Mouse (Mus musculus) lung, postnatal 4 days (tissue): ENCODE measurements at regions not wholly inside any gene's neighbourhood (a gene's known extent, or its start where the extent isn't known, plus 50 kb on each side); places are given as distances from the start of the nearest gene placed in this dataset.

Source experiments
- DNase-seq, 2 experiments: peaks; one replicate each; pipeline ENCODE4 v3.0.0; 2021

DNA sequence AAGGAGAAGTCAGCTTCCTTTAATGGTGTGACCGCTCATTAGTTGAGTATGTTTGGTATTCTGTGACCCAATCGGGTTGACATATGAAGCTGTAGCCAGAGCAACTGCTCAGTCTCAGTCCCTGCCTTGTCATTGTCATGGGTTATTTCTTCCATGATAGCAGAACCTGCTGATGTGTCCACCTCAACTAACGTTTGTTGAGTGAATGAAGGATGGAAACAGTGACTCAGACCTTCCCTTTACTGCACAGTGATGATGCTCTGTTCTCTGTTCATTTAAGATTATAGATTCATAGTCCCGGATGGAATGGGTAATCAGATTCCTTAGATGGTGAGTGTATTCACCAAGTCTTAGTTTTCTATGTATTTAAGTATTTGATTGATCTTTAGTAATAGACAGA, 493.3 kb upstream of the Adamts16 start:
- DNase-seq = no peak

DNA sequence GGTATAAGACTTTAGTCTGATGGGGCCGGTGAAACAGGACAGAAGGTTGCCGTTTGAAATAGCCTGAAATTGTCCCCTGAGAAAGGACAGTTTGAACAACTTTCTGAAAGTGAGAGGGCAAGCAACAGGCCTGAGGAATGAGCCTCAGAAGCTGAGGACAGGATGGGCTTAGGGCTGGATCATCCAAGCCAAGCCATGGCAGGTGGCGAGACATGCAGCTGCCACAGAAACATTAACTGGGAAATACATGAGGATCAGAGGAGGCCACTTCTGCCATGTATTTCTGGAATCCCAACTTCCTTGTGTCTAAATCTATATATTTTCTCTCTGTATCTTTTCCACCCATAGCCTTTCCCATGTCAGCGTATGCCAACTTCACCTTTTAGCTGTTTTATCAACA, 491.5 kb upstream of the Adamts16 start:
- DNase-seq = no peak

DNA sequence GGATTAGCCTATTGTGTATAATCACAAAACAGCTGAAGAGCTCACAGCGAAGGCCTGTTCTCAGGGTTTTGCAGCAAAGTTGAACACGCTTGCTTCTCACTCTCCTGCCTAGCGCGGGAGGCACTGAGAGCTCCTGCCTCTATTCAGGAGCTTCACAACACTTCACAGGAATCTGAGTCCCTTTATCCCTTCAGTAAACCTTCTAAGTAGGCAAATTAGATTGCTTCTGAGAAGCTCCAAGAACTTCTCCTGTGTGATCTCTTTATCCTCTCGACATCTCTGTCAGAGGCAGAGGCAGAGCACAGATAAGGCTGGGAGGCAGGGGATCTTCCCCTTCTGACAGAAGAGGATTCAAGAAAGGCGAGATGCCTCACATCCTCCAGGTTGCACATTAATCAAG, 488.7 kb upstream of the Adamts16 start:
- DNase-seq = no peak

DNA sequence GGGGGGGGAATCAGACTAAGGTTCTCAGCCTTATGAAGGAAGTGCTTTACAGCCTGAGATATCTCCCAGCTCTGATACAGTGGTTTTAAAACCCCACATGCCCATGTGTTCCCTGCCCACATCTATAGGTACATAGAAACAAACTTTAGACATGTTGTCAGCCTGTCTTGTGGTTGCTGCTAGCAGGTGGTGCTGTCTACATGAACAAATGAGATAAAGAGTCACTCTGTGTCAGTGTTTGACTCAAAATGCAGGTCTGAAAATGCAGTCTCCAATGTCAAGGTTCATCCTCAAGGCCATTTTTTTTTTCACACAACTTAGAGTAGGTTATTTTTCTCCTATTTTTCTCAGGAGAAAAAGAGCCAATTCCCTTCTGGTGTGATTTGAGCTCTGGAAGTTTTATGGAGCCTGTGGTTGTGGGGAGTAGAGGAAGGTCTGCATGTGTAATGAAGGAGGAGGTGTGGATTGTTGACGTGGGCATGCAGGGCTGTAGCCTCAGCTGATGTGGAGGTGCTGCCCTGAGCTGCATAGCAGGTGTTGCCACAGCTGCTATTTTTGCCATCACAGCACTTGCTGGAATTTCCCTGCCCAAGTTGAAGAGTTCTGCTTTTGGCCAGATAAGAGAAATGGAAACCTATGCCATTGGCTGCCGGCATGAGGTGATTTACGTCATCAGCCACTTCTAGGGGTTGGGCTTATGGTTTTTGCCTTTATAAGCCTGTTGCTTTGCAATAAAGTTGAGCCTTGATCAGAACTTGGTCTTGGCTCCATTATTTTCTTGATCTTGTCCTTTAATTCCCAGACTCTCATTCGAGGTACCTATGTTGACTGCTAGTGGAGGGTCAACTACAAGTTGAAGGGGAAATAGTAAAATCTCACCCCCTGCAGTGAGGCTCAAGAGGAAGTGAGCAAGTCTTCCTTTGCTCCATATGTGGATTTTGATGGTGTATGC, 486.5 kb upstream of the Adamts16 start:
- no peak for DNase-seq

DNA sequence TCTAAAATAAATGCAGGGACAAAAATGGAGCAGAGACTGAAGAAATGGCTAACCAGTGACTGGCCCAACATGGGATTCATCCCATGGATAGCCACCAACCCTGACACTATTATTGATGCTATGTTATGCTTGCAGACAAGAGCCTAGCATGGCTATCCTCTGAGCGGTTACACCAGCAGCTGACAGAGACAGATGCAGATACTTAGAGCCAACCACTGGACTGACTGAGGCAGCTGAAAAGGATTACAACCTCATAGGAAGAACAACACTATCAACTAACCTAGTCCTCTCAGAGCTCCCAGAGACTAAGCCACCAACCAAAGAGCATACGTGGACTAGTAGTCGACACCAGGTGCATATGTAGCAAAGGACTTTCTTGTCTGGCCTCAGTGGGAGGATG, 478.9 kb upstream of the Adamts16 start:
- DNase-seq = no peak

DNA sequence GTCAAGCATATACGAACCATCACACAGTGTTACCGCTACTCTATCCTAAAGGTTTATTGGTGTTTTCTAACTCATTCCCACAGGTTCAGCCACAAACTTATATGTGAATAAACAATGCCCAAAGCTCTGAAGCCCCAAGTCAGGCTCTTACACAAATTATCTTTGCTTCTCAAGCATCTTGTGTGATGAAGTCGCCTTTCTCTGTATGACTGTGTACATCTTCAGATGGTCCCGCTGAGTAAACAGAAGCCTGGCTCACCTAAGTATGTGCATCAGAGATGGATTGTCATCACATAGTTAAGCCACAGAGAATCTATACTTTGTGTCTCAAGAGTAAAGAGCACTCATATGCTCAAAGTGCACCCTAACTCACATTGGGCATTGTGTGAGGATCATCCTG, 462.3 kb upstream of the Adamts16 start:
- no peak for DNase-seq

DNA sequence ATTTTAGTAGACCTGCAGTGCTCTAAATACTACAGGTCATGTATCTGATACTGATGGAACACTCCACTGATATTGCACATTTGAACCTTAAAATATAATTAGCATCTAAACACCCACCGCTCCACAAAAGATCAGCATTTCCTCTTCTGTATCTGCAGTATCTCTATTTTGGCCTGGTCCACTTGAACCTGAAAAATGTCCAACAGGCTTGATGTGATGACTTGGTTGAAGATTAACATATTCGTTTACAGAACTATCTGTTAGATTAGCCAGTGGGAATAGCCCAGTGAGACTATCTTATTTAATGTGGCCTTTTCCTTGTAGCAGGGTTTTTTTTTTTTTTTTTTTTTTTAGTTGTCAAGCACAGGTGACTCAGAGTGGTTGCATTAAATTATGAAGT, 434.4 kb upstream of the Adamts16 start:
- no peak for DNase-seq

DNA sequence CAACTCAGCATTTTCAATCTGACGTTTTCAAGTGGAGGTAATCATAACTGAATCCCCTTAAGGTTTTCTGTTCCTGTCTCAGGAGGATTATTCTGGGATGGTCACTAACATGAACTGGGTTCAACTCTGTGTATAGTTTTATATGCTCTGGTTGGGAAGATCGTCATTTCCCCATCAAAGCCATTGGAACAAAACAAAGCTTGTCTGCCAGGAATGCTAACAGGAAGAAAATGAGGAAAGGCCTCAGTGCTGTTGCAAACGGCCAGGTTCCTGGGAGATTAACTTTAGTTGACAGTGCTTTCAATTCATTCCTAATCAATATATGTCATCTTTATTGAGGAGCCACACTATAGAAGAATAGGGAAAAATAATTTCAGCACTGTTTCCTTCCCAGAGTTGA, 432.5 kb upstream of the Adamts16 start:
- no peak for DNase-seq

DNA sequence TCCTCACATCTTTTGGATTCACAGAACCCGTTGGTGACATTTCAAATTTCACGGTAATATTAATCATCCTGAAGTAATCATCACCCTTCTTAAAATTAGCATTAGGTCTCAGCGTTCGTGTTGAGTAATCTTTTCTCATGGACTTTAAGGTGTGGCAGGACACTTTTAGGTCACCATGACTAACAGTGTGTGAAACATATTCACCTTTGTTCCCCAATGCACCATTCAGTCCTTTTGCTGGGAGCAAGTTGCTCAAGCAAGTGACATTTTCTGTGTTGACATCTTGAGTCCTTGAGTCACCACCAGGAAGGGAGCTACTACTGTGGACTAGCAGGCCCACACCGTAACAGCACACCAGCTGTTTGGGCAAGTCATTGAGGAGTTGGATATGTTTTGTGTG, 431.9 kb upstream of the Adamts16 start:
- no peak for DNase-seq

DNA sequence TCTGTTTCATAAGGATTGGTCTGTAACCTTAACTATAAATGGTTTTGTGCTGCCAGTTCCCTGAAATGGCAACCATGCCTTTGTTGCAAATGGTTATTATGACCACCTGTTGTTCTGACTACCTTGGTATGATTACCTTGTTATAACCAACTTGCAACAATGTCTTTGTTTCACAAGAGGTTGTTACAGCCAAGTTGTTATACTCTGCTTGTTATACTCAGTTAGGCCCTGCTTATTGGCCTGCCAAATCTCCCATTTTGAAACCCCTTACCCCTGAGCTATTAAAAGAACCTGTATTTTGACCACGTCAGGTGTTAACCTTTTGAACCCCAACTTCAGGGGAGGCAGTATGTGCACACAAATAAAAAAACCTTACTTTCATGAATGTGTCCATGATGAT, 431.5 kb upstream of the Adamts16 start:
- no peak for DNase-seq

DNA sequence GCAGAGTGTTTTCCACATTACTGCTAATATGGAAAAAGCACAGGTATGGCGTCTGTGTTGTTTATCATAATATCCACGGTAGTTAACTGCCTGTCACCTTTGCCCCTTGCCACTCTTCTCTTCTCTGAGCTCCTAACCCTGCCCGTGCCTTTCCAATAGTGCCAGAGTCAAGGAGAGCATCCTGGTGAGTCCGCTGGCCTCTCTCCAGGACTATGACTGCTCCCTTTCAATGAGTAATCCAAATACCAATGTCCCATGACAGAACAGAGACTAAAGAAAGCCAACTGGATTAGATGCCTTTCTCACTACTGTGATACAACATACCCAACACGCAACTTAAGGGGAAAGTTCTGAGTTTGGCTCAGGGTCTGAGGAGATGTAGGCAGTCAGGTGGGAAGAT, 430.8 kb upstream of the Adamts16 start:
- no peak for DNase-seq

DNA sequence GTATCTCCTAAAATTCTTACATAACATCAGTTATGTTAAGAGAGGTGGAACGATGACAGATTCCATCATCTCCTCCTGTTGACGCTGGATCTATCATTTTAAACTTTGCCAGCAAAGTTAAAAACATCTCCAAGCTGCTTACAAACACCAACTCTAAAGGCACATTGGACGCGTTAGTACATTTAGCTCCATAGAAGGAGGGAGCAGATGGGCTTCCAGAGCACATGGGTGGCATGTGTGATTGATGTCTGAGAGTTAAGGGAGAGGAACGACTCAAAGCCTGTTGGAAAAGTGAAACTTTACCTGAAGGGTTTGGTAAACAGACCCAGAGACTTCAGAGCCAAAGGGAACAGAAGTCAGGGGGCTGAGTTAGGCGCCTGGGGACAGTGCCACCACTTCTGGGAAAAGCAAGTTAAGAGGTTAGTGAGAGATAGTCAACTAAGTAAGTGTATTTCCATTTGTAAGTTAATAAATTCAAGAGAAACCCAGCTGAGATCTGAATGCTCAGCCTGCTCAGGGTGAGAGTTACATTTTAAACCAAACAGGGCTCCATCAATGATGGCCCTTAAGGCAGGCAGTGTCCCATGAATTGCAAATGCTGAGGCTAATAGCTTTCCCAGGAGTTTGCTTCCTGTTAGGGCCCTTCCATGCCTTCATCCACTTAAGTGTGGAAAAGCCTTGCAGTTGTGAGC, 430.3 kb upstream of the Adamts16 start:
- no peak for DNase-seq

DNA sequence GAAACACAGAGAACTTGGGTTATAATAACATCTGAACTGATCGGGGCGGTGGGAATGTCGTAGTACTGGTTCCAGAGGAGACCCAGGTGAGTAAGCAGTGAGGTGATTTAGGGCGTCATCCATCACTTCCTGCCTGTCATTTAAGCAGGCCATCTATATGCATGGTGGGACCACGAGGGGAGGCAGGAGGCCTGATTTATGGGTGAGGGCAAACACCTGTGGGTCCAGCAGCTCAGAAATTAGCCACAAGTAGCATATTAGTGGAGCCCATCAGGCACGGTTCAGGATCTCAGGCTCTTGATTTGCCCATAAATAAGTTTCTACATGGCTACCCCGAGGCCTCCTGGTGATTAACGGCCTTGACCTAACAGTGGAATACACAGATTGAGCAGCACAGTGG, 428.8 kb upstream of the Adamts16 start:
- no peak for DNase-seq

DNA sequence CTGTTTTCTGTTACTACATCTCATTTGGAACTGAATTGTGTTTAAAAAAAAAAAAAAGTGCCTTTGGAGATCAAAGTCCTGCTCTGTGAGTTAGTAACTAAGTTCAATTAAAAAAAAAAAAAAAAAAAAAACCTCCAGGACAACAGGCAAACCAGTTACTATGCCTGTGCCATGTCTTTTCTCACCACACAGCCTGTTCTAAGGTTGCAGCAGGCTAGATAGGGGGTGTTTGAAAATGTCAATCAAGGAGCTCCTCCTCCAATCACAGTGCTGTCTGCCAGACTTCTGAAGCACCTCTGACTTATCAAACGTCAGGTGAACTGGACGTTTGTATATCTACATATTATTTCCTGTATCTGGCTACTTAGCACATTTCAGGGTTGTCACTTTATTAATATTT, 427.9 kb upstream of the Adamts16 start:
- DNase-seq = no peak

DNA sequence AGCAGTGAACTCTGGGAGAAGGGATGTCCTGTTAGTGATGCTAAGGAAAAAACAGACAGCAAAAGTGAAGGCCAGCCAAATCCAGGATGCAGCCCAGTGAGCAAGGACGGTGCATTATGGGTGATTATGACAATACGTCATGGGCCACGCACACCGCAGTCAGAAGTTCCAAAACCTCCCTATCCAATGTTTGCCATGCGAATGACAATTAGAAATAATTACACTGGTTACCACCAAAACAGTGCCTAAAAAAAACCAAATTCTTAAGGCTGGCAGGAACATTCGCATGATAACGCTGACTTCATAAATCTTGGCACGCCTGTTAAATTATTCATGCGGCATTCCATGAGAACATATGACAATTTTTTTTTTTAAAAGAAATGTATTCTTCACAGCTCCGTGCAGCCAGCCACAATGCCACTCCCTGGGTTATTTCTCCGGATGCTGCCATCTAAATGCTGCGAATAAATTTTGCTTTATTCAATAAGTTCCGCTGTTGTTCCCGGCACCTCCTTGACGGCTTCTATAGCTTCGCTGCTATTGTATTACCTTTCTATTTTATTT, 421.8 kb upstream of the Adamts16 start:
- DNase-seq = no peak

DNA sequence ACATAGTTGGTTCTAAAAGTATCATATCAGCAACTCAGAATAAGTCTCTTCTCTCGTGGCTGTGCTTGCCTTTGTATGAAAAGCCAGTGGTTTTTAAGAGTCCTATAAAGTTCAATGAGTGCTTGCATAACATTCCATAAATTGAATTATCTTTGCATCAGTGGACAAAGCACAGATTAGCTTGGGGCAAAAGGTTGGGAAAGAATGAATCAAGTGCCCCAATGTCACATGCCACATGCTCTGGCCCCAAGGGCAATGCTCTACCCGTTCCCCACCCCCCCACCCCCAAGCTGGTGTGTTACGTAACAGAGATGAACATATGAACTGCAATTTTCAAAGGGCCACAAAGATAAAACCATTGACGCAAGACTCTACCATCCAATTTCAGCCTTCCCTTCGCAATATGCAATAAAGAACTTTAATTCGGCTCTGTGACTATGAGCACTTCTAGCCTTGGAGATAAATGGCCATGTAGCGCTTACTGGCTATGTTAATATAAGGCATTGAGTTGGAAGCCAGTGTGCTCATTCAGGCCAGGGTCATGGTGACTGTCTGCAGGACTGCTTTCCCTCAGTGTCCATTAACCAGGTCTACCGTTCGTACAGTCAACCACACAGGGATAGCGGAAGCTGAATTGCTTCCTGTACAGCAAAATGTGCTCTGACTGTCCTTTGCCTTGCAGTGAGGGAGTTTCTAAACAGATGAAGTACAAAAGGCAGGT, 421.1 kb upstream of the Adamts16 start:
- no peak for DNase-seq

DNA sequence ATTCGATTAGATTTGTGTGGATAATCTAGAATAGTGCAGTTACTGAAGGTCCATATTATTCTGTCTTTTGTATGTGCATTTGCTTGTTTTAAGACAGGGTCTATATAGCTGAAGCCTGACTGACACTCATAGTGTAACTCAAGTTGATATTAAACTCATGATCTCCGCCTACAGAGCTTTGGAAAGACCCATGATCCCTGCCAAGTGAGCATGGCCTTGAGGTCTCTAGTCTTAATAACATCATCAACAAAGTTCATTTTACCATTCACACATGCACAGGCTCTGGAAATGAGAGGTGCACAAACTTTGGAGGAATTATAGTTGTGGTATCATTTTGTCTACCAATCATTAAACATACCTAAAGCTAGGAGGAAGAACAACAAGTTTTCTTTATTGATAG, 412.4 kb upstream of the Adamts16 start:
- no peak for DNase-seq

DNA sequence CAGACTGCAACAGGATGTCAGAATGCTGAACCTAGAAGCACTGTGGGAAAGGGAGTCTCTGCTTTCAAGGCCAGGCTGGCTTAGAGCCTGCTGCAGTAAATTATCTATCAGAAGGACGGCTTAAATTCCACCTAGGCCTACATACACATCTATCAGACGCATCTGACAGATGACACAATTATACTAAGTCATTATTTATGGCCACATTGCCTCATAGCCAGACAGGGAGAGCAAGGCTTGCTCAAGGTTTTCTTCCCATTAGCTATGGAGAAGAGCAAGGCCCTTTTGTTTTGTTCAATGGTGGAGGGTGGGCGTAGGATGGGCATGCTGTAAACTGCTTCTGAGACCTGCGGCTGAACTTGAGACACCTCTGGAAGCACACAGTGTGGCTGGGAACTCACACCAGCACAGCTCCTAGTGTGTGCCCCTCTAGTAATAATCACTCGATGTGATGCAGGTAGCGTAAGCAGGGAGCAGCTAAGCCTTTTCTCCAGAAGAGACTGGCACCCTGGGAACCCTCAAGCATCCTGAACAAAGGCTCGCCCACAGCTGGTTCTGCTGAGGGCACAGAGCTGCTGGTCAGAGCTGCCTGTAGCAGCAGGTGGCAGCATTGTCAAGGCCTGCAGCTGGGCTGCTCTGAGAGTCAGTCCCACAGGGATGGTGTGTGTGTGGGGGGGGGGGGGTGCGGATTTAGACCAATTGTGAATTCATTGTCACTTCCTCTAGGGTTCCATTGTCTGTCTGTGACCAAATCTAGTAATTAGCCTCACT, 406.8 kb upstream of the Adamts16 start:
- peak; percentile 6 to 27 for DNase-seq

DNA sequence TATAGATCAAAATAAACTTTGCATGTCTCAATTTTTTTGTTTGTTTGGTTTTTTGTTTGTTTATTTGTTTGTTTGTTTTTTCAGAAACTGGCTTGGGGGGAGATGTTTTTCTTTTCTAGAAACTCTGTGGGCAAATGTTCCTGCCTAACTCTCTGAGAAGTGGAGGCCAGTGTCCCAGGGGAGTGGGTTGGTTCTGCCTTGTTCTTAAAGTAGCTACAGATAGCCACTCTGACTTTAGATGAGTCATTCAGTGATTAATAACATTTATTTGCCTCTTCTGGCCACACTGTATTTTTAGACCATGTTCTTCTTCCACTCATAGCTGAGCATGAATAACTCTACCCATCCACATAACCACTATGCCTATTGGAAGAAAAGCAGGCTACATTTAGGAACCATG, 405.6 kb upstream of the Adamts16 start:
- no peak for DNase-seq

DNA sequence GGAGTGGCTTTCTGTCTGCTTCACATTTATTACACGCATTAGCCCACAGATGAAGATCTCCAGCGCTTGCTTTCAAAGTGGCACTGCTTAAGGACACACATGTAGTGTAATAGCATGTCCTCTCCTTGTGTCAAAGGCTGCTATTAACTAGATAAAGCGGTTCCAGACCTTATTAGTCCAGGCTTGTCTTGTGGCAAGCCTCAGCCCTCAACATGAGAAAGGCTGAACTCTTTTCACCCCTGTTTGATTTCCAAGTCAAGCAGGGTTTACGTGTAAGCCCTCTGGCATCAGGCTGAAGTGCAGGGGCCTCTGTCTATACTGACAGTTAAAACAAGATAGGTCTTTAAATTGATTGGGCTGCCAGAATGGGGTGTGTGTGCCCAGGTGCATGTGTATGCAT, 403.7 kb upstream of the Adamts16 start:
- DNase-seq = no peak

DNA sequence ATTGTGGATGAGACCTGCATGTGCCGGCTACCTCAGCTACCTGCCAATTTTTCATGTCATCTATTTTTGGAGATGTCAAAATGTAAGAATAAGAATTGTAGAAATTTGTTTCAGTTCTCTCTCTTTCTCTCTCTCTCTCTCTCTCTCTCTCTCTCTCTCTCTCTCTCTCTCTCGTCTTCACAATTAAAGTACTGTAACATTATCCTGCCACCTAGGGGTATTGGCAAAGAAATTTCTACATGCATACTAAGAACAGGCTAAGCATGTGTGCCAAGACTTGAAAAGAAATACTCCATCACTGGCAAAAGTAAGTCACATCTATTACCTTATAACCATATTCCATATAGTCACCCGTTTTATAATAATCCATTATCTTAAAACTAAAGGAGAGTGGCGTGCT, 398.2 kb upstream of the Adamts16 start:
- no peak for DNase-seq

DNA sequence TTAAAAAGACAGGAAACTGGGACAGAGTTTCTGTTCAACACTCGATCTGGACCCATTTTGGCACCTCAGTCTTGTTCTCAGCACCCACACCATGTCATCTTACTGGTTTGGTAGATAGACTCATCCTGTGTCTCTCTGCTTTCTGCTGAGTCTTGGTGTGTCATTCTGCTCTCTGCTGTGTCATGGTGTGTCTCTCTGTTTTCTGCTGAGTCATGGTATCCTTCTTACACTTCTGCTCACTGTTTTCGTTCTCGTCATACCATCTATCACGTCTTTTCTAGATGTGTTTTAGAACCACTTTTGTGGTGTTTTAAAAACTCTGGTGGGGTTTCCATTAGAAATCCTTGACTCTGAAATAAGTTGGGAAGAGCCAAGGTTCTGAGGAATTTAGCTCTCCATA, 393.7 kb upstream of the Adamts16 start:
- no peak for DNase-seq

DNA sequence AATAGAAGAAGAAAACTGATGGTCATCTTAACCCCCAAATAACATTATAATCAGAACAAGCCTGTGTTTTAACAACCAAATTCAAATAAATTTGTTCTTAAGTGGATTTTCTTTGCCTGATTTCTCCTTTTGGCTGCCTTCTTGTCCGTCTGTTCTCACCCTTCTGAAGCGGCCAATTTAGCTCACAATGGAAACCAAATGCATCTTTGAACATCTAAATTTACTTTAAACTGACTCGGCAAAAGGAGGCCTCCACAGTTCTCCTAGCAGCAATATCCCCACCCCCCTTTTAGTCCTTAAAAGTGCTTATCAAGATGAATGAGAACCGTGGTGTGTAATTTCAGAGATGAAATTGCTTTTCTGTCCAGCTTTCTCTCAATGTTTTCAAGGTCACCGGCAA, 389.6 kb upstream of the Adamts16 start:
- no peak for DNase-seq
